Mouse (Mus musculus) adrenal gland, adult 2 months (tissue): Measurements from ENCODE around the gene Eml4. TPM values are rescaled to one million over a fixed set of nuclear protein-coding genes. Genes with fewer than 3 reads are reported as not detected.
A peak's percentile ranks its signal among the peaks of the same experiment; 100 is the strongest.

Source experiments
- DNase-seq: peaks from one replicate; pipeline ENCODE4 v3.0.0; 2021
- polyA plus RNA-seq: library from polyadenylated mRNA; depleted of rRNA; stranded (reverse); fragments of >200 nt; gene quantifications from 2 replicates; pipeline ENCODE4 v1.2.3, GENCODE M21; 2012
- total RNA-seq, 2 experiments: library from RNA; stranded (reverse); gene quantifications; 2 replicates each; pipeline ENCODE4 v1.2.3; 2021

Gene Eml4
- total and polyA plus RNA-seq, 3 experiments = 3.8 to 18.7 (median 16.3) TPM

GRCm38 (mm10) chr17:83379791-83380190 is 29.1 kb downstream of the Eml4 start:
- peak; percentile 53 for DNase-seq

GRCm38 (mm10) chr17:83382752-83383151 is 32.0 kb downstream of the Eml4 start:
- no peak for DNase-seq

- no peak for DNase-seq
Observed at GRCm38 (mm10) chr17:83384981-83385380, 34.2 kb downstream of the Eml4 start.

GRCm38 (mm10) chr17:83387161-83387560 is 36.4 kb downstream of the Eml4 start:
- no peak for DNase-seq

GRCm38 (mm10) chr17:83394013-83394412 is 43.3 kb downstream of the Eml4 start:
- DNase-seq = no peak

GRCm38 (mm10) chr17:83397571-83398100 is 46.9 kb downstream of the Eml4 start:
- peak; percentile 17 for DNase-seq

GRCm38 (mm10) chr17:83398756-83399155 is 48.0 kb downstream of the Eml4 start:
- DNase-seq = no peak

- DNase-seq = no peak
Observed at GRCm38 (mm10) chr17:83430607-83431006, 79.9 kb downstream of the Eml4 start.

- DNase-seq = no peak
Observed at GRCm38 (mm10) chr17:83443406-83443805, 92.7 kb downstream of the Eml4 start.

- no peak for DNase-seq
Observed at GRCm38 (mm10) chr17:83449583-83449982, 98.9 kb downstream of the Eml4 start.

- DNase-seq = no peak
Observed at GRCm38 (mm10) chr17:83451367-83451766, 100.6 kb downstream of the Eml4 start.

GRCm38 (mm10) chr17:83451796-83452195 is 101.1 kb downstream of the Eml4 start:
- no peak for DNase-seq

GRCm38 (mm10) chr17:83452451-83452850 is 101.7 kb downstream of the Eml4 start:
- no peak for DNase-seq

GRCm38 (mm10) chr17:83453587-83453986 is 102.9 kb downstream of the Eml4 start:
- no peak for DNase-seq

GRCm38 (mm10) chr17:83457271-83457670 is 106.5 kb downstream of the Eml4 start:
- DNase-seq = no peak

- DNase-seq = no peak
Observed at GRCm38 (mm10) chr17:83465969-83466368, 115.2 kb downstream of the Eml4 start.

- DNase-seq = peak; percentile 51
Observed at GRCm38 (mm10) chr17:83466697-83467251, 116.0 kb downstream of the Eml4 start.

- DNase-seq = no peak
Observed at GRCm38 (mm10) chr17:83469586-83469985, 118.9 kb downstream of the Eml4 start.

GRCm38 (mm10) chr17:83477089-83477488 is 126.4 kb downstream of the Eml4 start:
- DNase-seq = no peak

GRCm38 (mm10) chr17:83481551-83481950 is 130.8 kb downstream of the Eml4 start:
- DNase-seq = peak; percentile 52

- DNase-seq = no peak
Observed at GRCm38 (mm10) chr17:83482817-83483536, 132.2 kb downstream of the Eml4 start.

- DNase-seq = no peak
Observed at GRCm38 (mm10) chr17:83483784-83484183, 133.1 kb downstream of the Eml4 start.

GRCm38 (mm10) chr17:83487762-83488161 is 137.0 kb downstream of the Eml4 start:
- no peak for DNase-seq

- DNase-seq = no peak
Observed at GRCm38 (mm10) chr17:83498889-83499288, 148.2 kb downstream of the Eml4 start.
